Mouse (Mus musculus) intestine, embryonic 14.5 days (tissue): ENCODE measurements around the gene Cep83. TPM values are rescaled to one million over a fixed set of nuclear protein-coding genes. Genes with fewer than 3 reads are reported as not detected.

Source experiments
- ATAC-seq: fragments of 200-750 bp; cut with Nextera tagmentation; replicated peaks from 2 replicates; pipeline ENCODE4 v1.8.0; 2017; ENCODE audit warnings: low read depth, moderate number of reproducible peaks, moderate TSS enrichment, moderate library complexity; ENCODE audit not compliant: low FRiP score, low TSS enrichment
- DNase-seq: peaks from one replicate; pipeline ENCODE4 v3.0.0-alpha.2; 2018; ENCODE audit warnings: low spot score
- H3K27ac ChIP-seq: fragments of 300-500 bp; sonication (generic); 2 replicates; pipeline ENCODE4 v1.5.1; 2014; ENCODE audit warnings: low read depth, mild to moderate bottlenecking, control low read depth
- H3K27me3 ChIP-seq: fragments of 300-500 bp; sonication (generic); replicated peaks from 2 replicates; pipeline ENCODE4 v1.6.1; 2014; ENCODE audit warnings: low read length, control low read depth; ENCODE audit not compliant: control insufficient read depth, insufficient read depth
- H3K36me3 ChIP-seq: fragments of 300-500 bp; sonication (generic); 2 replicates; pipeline ENCODE4 v1.6.1; 2014; ENCODE audit warnings: low read length, control low read depth; ENCODE audit not compliant: control insufficient read depth, insufficient read depth
- H3K4me1 ChIP-seq: fragments of 300-500 bp; sonication (generic); replicated peaks from 2 replicates; pipeline ENCODE4 v1.6.1; 2014; ENCODE audit warnings: low read length, control low read depth, mixed read lengths; ENCODE audit not compliant: control insufficient read depth, insufficient read depth
- H3K4me2 ChIP-seq: fragments of 300-500 bp; sonication (generic); 2 replicates; pipeline ENCODE4 v1.6.1; 2014; ENCODE audit warnings: low read length
- H3K4me3 ChIP-seq: fragments of 300-500 bp; sonication (generic); 2 replicates; pipeline ENCODE4 v1.5.1; 2014; ENCODE audit warnings: low read depth, low read length, control low read depth, mixed read lengths
- H3K9ac ChIP-seq: fragments of 300-500 bp; sonication (generic); 2 replicates; pipeline ENCODE4 v1.6.1; 2014; ENCODE audit warnings: mild to moderate bottlenecking, low read length
- H3K9me3 ChIP-seq: fragments of 300-500 bp; sonication (generic); 2 replicates; pipeline ENCODE4 v1.6.1; 2016; ENCODE audit warnings: low read length, control low read depth; ENCODE audit not compliant: control insufficient read depth
- whole genome bisulfite sequencing: fragments of 180-500 bp; shearing (Covaris S2); extraction: QIAGEN DNeasy Blood & Tissue Kit; methylation state at CpG from one replicate; pipeline ENCODE4 v1.1.7; 2014; 5-methylcytosine and 5-hydroxymethylcytosine counted together
- polyA plus RNA-seq: library from polyadenylated mRNA; unstranded; fragments of >200 nt; fragmentation: Nextera tagmentation; extraction: Ambion mirVana; gene quantifications from 2 replicates; pipeline ENCODE4 v1.2.1, GENCODE M21; 2014

Cep83 gene
- polyA plus RNA-seq, 1 experiment from 2014 or later: 16.5 TPM

DNA sequence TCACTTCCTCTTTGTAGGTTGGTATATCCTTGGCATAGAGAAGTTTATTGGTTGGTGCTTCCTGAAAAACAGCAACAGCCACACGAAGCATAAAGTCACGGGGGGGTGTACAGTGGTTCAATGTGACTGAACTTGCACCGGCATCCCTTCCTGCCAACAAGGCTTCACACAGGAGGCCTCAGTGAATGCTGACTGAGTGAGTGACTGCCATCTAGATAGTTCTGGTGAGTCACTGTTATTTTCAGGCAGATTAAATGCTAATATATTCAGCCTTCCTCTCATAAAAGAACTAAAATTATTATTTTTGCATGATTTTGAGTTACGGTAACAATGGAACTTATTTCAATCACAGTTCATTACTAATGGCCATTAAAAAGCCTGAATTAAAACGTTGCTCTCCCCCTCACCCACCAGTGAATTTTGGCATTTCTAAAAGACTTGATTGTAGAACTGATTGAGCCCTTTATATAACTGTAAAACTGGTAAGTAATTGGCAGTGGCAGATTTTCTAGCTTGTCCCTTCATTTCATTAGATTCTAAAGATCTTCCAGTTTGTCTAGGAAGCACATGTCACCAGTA is 106.3 kb downstream of the Cep83 start:
- no peak for ATAC-seq
- no peak overlapping the region for H3K4me3 ChIP-seq
- 91% methylated on average over 5 of the region's 5 CpGs for WGBS

GRCm38 (mm10) chr10:94798128-94798527 is 109.7 kb downstream of the Cep83 start:
- Histone ChIP-seq H3K27me3 (no peaks in the 10 kb centered on the region), H3K4me2 (no peak overlapping the region), H3K9me3 (no peaks in the 10 kb centered on the region), H3K36me3 (no peaks in the 10 kb centered on the region), H3K4me1 (no peaks in the 10 kb centered on the region), H3K27ac (no peak overlapping the region), H3K9ac (no peak overlapping the region), H3K4me3 (no peak overlapping the region)
- no peak for DNase-seq
- no peak for ATAC-seq
- 32% methylated on average over 5 of the region's 5 CpGs for WGBS

More for the DNA sequence above, 106.3 kb downstream of the Cep83 start:
- DNase-seq: no peak
- Histone ChIP-seq H3K36me3 (0 out of 2 replicates have a peak, but pooled peaks cover 2% of the 10 kb centered on the region), H3K9me3 (no peaks in the 10 kb centered on the region), H3K9ac (no peak overlapping the region), H3K27ac (no peak overlapping the region), H3K27me3 (no peaks in the 10 kb centered on the region), H3K4me1 (no peaks in the 10 kb centered on the region), H3K4me2 (no peak overlapping the region)

DNA sequence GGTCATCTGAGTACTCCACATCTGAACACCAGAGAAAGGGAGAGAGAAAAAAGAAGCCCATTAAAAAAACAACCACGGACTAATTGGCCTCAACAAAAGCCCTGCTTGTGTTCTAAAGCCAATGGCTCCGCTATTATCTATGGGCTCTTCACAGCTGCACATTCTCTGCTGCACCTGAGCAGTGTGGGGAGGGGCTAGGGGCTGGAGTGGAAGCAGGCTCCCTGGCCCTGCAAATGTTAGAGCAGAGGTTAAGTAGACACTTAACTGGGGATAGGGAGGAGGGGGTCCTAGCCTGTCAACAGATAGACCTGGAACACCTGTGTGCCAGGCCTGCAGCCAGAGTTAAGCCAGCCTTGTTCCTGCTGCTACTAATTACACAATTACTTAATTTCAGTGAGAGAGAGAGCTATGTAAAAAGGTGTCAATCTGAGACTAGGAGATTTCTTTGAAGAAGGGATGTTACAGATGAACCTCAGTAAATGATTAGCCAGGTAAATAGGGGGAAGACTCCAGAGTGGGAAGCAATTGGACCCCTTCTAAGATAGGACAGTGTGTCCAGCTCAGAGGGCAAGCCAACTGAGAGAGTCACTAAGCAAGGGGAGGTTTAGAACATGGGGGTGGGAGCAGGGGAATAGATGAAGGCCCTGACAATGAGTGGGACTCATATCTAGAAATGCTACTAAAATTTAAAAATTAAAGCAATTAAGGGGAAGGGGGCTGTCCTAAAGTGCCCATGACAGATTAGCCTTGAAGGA is 111.2 kb downstream of the Cep83 start:
- no peak for ATAC-seq
- H3K27me3 ChIP-seq: no peaks in the 10 kb centered on the region
- H3K27ac ChIP-seq: no peak overlapping the region
- H3K9me3 ChIP-seq: no peaks in the 10 kb centered on the region
- H3K4me3 ChIP-seq: no peak overlapping the region
- no peaks in the 10 kb centered on the region for H3K4me1 ChIP-seq
- no peak overlapping the region for H3K9ac ChIP-seq
- peak; percentile 29 for DNase-seq
- H3K36me3 ChIP-seq: no peaks in the 10 kb centered on the region
- no peak overlapping the region for H3K4me2 ChIP-seq
- 33% methylated on average over 2 of the region's 2 CpGs for WGBS

- ATAC-seq: no peak
- no peak for DNase-seq
- Histone ChIP-seq H3K27me3 (no peaks in the 10 kb centered on the region), H3K9me3 (no peaks in the 10 kb centered on the region), H3K4me2 (no peak overlapping the region), H3K4me1 (no peaks in the 10 kb centered on the region), H3K9ac (no peak overlapping the region), H3K4me3 (no peak overlapping the region), H3K36me3 (no peaks in the 10 kb centered on the region), H3K27ac (no peak overlapping the region)
- 76% methylated on average over 7 of the region's 7 CpGs for WGBS
These were observed 112.4 kb downstream of the Cep83 start for GRCm38 (mm10) chr10:94800677-94801354.

DNA sequence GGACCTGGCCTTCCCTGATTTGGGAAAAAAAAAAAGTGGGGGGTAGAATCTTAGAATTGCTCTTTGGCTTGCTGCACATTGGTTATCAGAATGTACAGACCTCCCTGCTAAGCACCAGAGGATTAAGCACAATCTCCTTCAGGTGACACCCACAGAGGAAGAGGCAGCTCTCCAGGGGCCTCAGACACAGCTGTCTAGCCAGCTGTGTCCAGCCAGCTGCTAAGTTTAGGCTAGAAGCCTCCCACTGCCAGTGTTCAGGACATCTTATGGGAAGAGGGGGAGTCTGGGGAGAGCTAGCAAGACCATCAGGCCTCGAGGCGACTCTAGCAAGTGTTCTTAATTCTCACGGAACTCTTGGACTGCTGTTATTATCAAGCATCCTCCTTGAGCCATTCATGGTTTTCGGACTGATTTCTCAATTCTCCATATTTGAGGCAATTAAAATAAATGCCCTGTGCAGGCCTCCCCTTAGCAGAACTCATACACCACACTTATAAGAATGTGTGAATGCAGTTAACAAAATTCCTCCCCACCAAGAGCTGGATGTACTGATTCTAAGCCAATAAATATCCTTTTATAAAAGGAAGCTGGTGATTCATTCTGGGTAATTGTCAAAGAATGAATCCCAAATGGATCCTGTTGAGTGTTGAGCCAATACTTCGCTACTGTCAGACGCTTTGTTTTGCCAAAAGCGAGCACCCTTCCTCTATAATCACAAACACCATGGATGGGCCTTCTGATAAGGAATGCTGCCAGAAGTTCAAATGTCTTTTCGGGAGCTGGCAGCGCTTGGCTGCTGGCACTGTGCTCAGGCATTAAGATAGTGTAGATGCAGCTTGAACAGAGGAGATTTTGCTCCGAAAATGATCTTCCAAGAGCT is 115.8 kb downstream of the Cep83 start:
- H3K4me1 ChIP-seq: peaks cover 5% of the 10 kb centered on the region; the same call in 1 of the 2 replicates
- H3K36me3 ChIP-seq: no peaks in the 10 kb centered on the region
- H3K9ac ChIP-seq: no peak overlapping the region
- H3K27ac ChIP-seq: no peak overlapping the region
- ATAC-seq (no peak), DNase-seq (no peak)
- no peaks in the 10 kb centered on the region for H3K9me3 ChIP-seq
- no peak overlapping the region for H3K4me2 ChIP-seq
- H3K4me3 ChIP-seq: no peak overlapping the region
- 80% methylated on average over 10 of the region's 10 CpGs for WGBS
- H3K27me3 ChIP-seq: 0 out of 2 replicates have a peak, but pooled peaks cover under 1% of the 10 kb centered on the region

DNA sequence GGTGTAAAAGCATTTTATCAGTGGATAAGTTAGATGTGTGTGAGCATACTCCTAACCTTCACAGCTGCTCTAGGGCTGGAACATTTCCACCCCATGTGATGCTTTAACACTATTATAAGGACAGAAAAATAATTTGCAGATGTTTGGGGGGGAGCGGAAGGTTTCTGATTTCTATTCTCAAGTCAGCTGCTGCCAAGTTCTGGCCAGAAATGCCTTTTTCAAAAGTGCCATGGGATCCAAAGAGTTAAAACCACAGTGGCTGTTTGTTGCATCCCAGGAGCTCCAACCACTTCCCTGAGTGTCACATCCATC is 116.4 kb downstream of the Cep83 start:
- no peak for DNase-seq
- no peaks in the 10 kb centered on the region for H3K9me3 ChIP-seq
- WGBS: 92% methylated on average over 1 of the region's 1 CpGs
- peaks cover 5% of the 10 kb centered on the region; the same call in 1 of the 2 replicates for H3K4me1 ChIP-seq
- H3K4me3 ChIP-seq: no peak overlapping the region
- no peak for ATAC-seq
- H3K4me2 ChIP-seq: no peak overlapping the region
- H3K27ac ChIP-seq: no peak overlapping the region
- H3K36me3 ChIP-seq: no peaks in the 10 kb centered on the region
- no peak overlapping the region for H3K9ac ChIP-seq
- H3K27me3 ChIP-seq: 0 out of 2 replicates have a peak, but pooled peaks cover 4% of the 10 kb centered on the region

GRCm38 (mm10) chr10:94807323-94807722 is 118.9 kb downstream of the Cep83 start:
- Histone ChIP-seq H3K27ac (no peak overlapping the region), H3K27me3 (0 out of 2 replicates have a peak, but pooled peaks cover 4% of the 10 kb centered on the region), H3K9ac (no peak overlapping the region), H3K4me3 (no peak overlapping the region), H3K4me2 (no peak overlapping the region), H3K36me3 (no peaks in the 10 kb centered on the region), H3K4me1 (peaks cover 5% of the 10 kb centered on the region; the same call in 1 of the 2 replicates), H3K9me3 (no peaks in the 10 kb centered on the region)
- 60% methylated on average over 7 of the region's 7 CpGs for WGBS
- DNase-seq (no peak), ATAC-seq (no peak)

DNA sequence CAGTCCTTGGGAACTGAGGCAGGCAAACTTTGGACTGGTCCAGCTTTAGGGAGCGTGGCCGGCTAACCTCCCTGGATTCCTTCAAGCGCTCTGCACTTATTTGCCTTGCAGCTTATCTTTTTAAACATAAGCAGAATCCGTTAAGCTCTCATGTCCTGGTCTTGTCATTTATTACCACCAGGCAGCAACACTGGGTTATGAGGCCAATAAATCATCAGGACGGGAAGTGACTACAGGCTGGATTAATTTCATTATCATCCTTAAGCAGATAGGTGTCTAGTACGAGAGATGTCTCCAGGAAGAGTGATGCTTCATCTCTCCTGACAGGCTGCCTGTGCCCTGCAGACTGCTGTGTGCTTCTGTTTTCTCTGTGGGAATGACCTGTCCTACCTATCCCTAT is 119.8 kb downstream of the Cep83 start:
- Histone ChIP-seq H3K27ac (no peak overlapping the region), H3K4me3 (no peak overlapping the region), H3K36me3 (no peaks in the 10 kb centered on the region), H3K4me1 (peaks cover 5% of the 10 kb centered on the region; the same call in 1 of the 2 replicates), H3K27me3 (0 out of 2 replicates have a peak, but pooled peaks cover 4% of the 10 kb centered on the region), H3K9me3 (no peaks in the 10 kb centered on the region), H3K9ac (no peak overlapping the region), H3K4me2 (no peak overlapping the region)
- ATAC-seq (no peak), DNase-seq (no peak)
- 21% methylated on average over 6 of the region's 6 CpGs for WGBS
